Mouse (Mus musculus) adrenal gland, postnatal 14 days (tissue): ENCODE data around the gene Radil. TPM values are rescaled to one million over a fixed set of nuclear protein-coding genes. Genes with fewer than 3 reads are reported as not detected.
A peak's percentile ranks its signal among the peaks of the same experiment; 100 is the strongest.

Source experiments
- DNase-seq: peaks from one replicate; pipeline ENCODE4 v3.0.0; 2021; ENCODE audit warnings: mixed read lengths
- long read RNA-seq, 2 experiments: library from polyadenylated mRNA; stranded (forward); transcript quantifications; one replicate each; pipeline ENCODE4 v2.0.0; 2021
- total RNA-seq: library from RNA; stranded (reverse); gene quantifications from 2 replicates; pipeline ENCODE4 v1.2.3, GENCODE M21; 2021

Radil gene
- 8.1 and 8.7 TPM in 2 replicates for total RNA-seq
- long read RNA-seq, experiment 1, partial matches to known transcripts, result 3 of 6 reads
- long read RNA-seq, experiment 1, other reads (novel, unspliced or antisense), result 0 of 6 reads
- long read RNA-seq, experiment 2, partial matches to known transcripts, result 3 of 8 reads
- long read RNA-seq, experiment 2, other reads (novel, unspliced or antisense), result 1 of 8 reads

- peak; percentile 99 for DNase-seq
These were observed at the start of gene Radil for GRCm38 (mm10) chr5:142550706-142551652. Gene Radil, minus strand, starts transcription at chr5:142551098.

GRCm38 (mm10) chr5:142597648-142598390, 46.9 kb upstream of the Radil start:
- DNase-seq, result no peak

- DNase-seq, result no peak
These were observed 45.8 kb upstream of the Radil start for GRCm38 (mm10) chr5:142596723-142597122.

GRCm38 (mm10) chr5:142595698-142596097, 44.8 kb upstream of the Radil start:
- no peak for DNase-seq

GRCm38 (mm10) chr5:142590953-142591616, 40.2 kb upstream of the Radil start:
- DNase-seq, result no peak

- peak; percentile 27 for DNase-seq
These were observed 32.8 kb upstream of the Radil start for GRCm38 (mm10) chr5:142583616-142584126.

GRCm38 (mm10) chr5:142581517-142581916, 30.6 kb upstream of the Radil start:
- peak; percentile 72 for DNase-seq

- DNase-seq, result peak; percentile 28
These were observed 27.3 kb upstream of the Radil start for GRCm38 (mm10) chr5:142578192-142578591.

- peak; percentile 92 for DNase-seq
These were observed 25.9 kb upstream of the Radil start for GRCm38 (mm10) chr5:142576832-142577231.

- no peak for DNase-seq
These were observed 23.6 kb upstream of the Radil start for GRCm38 (mm10) chr5:142574323-142575057.

- no peak for DNase-seq
These were observed 13.7 kb upstream of the Radil start for GRCm38 (mm10) chr5:142564606-142565005.

- DNase-seq, result no peak
These were observed 9.4 kb upstream of the Radil start for GRCm38 (mm10) chr5:142560261-142560660.

GRCm38 (mm10) chr5:142557397-142558067, 6.6 kb upstream of the Radil start:
- DNase-seq, result peak; percentile 92

- DNase-seq, result peak; percentile 68
These were observed 5.8 kb upstream of the Radil start for GRCm38 (mm10) chr5:142556721-142557120.

- DNase-seq, result peak; percentile 66
These were observed 5.0 kb upstream of the Radil start for GRCm38 (mm10) chr5:142555866-142556265.

- DNase-seq, result peak; percentile 31
These were observed 765 bp downstream of the Radil start for GRCm38 (mm10) chr5:142549961-142550705.

- DNase-seq, result no peak
These were observed 1.5 kb downstream of the Radil start for GRCm38 (mm10) chr5:142549441-142549840.

- no peak for DNase-seq
These were observed 3.8 kb downstream of the Radil start for GRCm38 (mm10) chr5:142547066-142547465.

GRCm38 (mm10) chr5:142546344-142546743, 4.6 kb downstream of the Radil start:
- no peak for DNase-seq
